Mouse (Mus musculus) 416B (cell line): ENCODE measurements around the gene Cntnap2.
A peak's percentile ranks its signal among the peaks of the same experiment; 100 is the strongest.
"Not testable (repeated sequence)": the region's sequence is repeated elsewhere in the genome, so short reads cannot be mapped to it uniquely, and the experiment has no call there.

Experiments used
- DNase-seq: peaks from one replicate; pipeline ENCODE4 v3.0.0; 2011; ENCODE audit warnings: low read depth

Gene Cntnap2

GRCm38 (mm10) chr6:46972640-46973039 is 1913.5 kb downstream of the Cntnap2 start:
- no peak for DNase-seq

- no peak for DNase-seq
Measured at GRCm38 (mm10) chr6:46996010-46996602, 1936.9 kb downstream of the Cntnap2 start.

GRCm38 (mm10) chr6:47004430-47004829 is 1945.3 kb downstream of the Cntnap2 start:
- no peak for DNase-seq

GRCm38 (mm10) chr6:47012933-47013332 is 1953.8 kb downstream of the Cntnap2 start:
- DNase-seq = no peak

- DNase-seq = peak; percentile 88
Measured at GRCm38 (mm10) chr6:47013535-47013934, 1954.4 kb downstream of the Cntnap2 start.

GRCm38 (mm10) chr6:47014886-47015586 is 1955.9 kb downstream of the Cntnap2 start:
- DNase-seq = no peak

GRCm38 (mm10) chr6:47026064-47026686 is 1967.0 kb downstream of the Cntnap2 start:
- DNase-seq = no peak

GRCm38 (mm10) chr6:47031362-47031761 is 1972.2 kb downstream of the Cntnap2 start:
- no peak for DNase-seq

GRCm38 (mm10) chr6:47042602-47043001 is 1983.4 kb downstream of the Cntnap2 start:
- no peak for DNase-seq

- no peak for DNase-seq
Measured at GRCm38 (mm10) chr6:47043586-47043985, 1984.4 kb downstream of the Cntnap2 start.

GRCm38 (mm10) chr6:47044385-47045200 is 1985.4 kb downstream of the Cntnap2 start:
- no peak for DNase-seq

- DNase-seq = no peak
Measured at GRCm38 (mm10) chr6:47049051-47049450, 1989.9 kb downstream of the Cntnap2 start.

- no peak for DNase-seq
Measured at GRCm38 (mm10) chr6:47050319-47051222, 1991.4 kb downstream of the Cntnap2 start.

- DNase-seq = no peak
Measured at GRCm38 (mm10) chr6:47061341-47061740, 2002.2 kb downstream of the Cntnap2 start.

- DNase-seq = no peak
Measured at GRCm38 (mm10) chr6:47089998-47090397, 2030.8 kb downstream of the Cntnap2 start.

- no peak for DNase-seq
Measured at GRCm38 (mm10) chr6:47104951-47105350, 2045.8 kb downstream of the Cntnap2 start.

- DNase-seq = no peak
Measured at GRCm38 (mm10) chr6:47109582-47110220, 2050.5 kb downstream of the Cntnap2 start.

GRCm38 (mm10) chr6:47134063-47134462 is 2074.9 kb downstream of the Cntnap2 start:
- DNase-seq = not testable (repeated sequence)

- not testable (repeated sequence) for DNase-seq
Measured at GRCm38 (mm10) chr6:47153018-47153417, 2093.9 kb downstream of the Cntnap2 start.

GRCm38 (mm10) chr6:47174580-47175294 is 2115.6 kb downstream of the Cntnap2 start:
- DNase-seq = peak; percentile 4
